23 mouse cellular contexts compared by ENCODE assay signal in genomic region chr4:130556992-130557391, GRCm38 (mm10). TPM values are rescaled to one million over a fixed set of nuclear protein-coding genes. Genes with fewer than 3 reads are reported as not detected.
DNase-seq lines count a peak whose midpoint lies in the region; ATAC-seq and TF ChIP-seq lines count a peak whose summit lies in the region.
"Had no signal": no experiment of that assay in that cellular context is flagged by ENCODE, and none has a peak within 500 bp of the region (broad histone marks: within the 10 kb centered on the region; RNA-seq: fewer than 3 reads in every experiment).

No protein-coding gene starts in this region.

- H3K36me3 ChIP-seq in hindbrain, embryonic 11.5 days (ENCODE audit: control insufficient read depth, insufficient read depth, low read length): no peaks in the 10 kb centered on the region
- H3K36me3 ChIP-seq in hindbrain, embryonic 13.5 days: peaks cover 8% of the 10 kb centered on the region
- H3K36me3 ChIP-seq in midbrain, embryonic 11.5 days (ENCODE audit: control insufficient read depth, insufficient read depth, low read length): no peaks in the 10 kb centered on the region
- H3K36me3 ChIP-seq in midbrain, embryonic 14.5 days (ENCODE audit: control insufficient read depth, insufficient read depth, low read length): no peaks in the 10 kb centered on the region
- H3K36me3 ChIP-seq: embryonic facial prominence, embryonic 15.5 days; G1E; heart, embryonic 13.5 days; hindbrain, embryonic 15.5 days had no signal

- no peaks in the 10 kb centered on the region for H3K9me3 ChIP-seq in hindbrain, embryonic 11.5 days (ENCODE audit: control insufficient read depth, low read length)
- H3K9me3 ChIP-seq in hindbrain, embryonic 13.5 days: no peaks in the 10 kb centered on the region
- no peaks in the 10 kb centered on the region for H3K9me3 ChIP-seq in midbrain, embryonic 11.5 days (ENCODE audit: control insufficient read depth, low read length)
- no peaks in the 10 kb centered on the region for H3K9me3 ChIP-seq in midbrain, embryonic 14.5 days (ENCODE audit: control insufficient read depth, low read length)
- H3K9me3 ChIP-seq: embryonic facial prominence, embryonic 15.5 days; forebrain, embryonic 10.5 days; G1E; heart, embryonic 13.5 days; hindbrain, embryonic 15.5 days had no signal

- no peak for TF ChIP-seq POLR2A in bone marrow, adult 2 months (IDR thresholded peaks at IDR 0.05; ENCODE audit: borderline replicate concordance, control insufficient read depth, low read depth, low read length)

- no peaks in the 10 kb centered on the region for H3K27me3 ChIP-seq in hindbrain, embryonic 11.5 days (ENCODE audit: control insufficient read depth, insufficient read depth, low read length)
- H3K27me3 ChIP-seq in hindbrain, embryonic 13.5 days: no peaks in the 10 kb centered on the region
- H3K27me3 ChIP-seq in midbrain, embryonic 11.5 days (ENCODE audit: control insufficient read depth, insufficient read depth, low read length): no peaks in the 10 kb centered on the region
- H3K27me3 ChIP-seq in midbrain, embryonic 14.5 days (ENCODE audit: control insufficient read depth, insufficient read depth, low read length): no peaks in the 10 kb centered on the region
- H3K27me3 ChIP-seq: embryonic facial prominence, embryonic 15.5 days; heart, embryonic 13.5 days; hindbrain, embryonic 15.5 days had no signal

- no peak for TF ChIP-seq CTCF in bone marrow, adult 2 months (IDR thresholded peaks at IDR 0.05; ENCODE audit: control insufficient read depth, insufficient read depth, low read length)

- H3K4me2 ChIP-seq in hindbrain, embryonic 11.5 days (replicated peaks; ENCODE audit: low read depth, low read length): no peak overlapping the region
- H3K4me2 ChIP-seq in hindbrain, embryonic 13.5 days: no peak overlapping the region
- no peak overlapping the region for H3K4me2 ChIP-seq in midbrain, embryonic 11.5 days
- H3K4me2 ChIP-seq in midbrain, embryonic 14.5 days (ENCODE audit: low read length): no peak overlapping the region
- H3K4me2 ChIP-seq: embryonic facial prominence, embryonic 15.5 days; heart, embryonic 13.5 days; hindbrain, embryonic 15.5 days had no signal

- peak overlapping the region; percentile 47 for H3K27ac ChIP-seq in hindbrain, embryonic 11.5 days (ENCODE audit: low read depth, low read length)
- no peak overlapping the region for H3K27ac ChIP-seq in hindbrain, embryonic 13.5 days
- H3K27ac ChIP-seq in midbrain, embryonic 11.5 days (ENCODE audit: low read depth, low read length): peak overlapping the region; percentile 62; the same call in 1 of the 2 replicates
- H3K27ac ChIP-seq in midbrain, embryonic 14.5 days (replicated peaks; ENCODE audit: low read depth, low read length): no peak overlapping the region
- peak overlapping the region; percentile 10; the same call in 1 of the 2 replicates for H3K27ac ChIP-seq in bone marrow, adult 2 months (ENCODE audit: control insufficient read depth, insufficient read depth, low read depth, low read length, poor library complexity)
- H3K27ac ChIP-seq: embryonic facial prominence, embryonic 15.5 days; heart, embryonic 13.5 days had no signal

- peaks cover 22% of the 10 kb centered on the region for H3K4me1 ChIP-seq in hindbrain, embryonic 11.5 days (replicated peaks; ENCODE audit: control insufficient read depth, insufficient read depth, low read length)
- peaks cover 89% of the 10 kb centered on the region for H3K4me1 ChIP-seq in hindbrain, embryonic 13.5 days (replicated peaks)
- H3K4me1 ChIP-seq in midbrain, embryonic 11.5 days (ENCODE audit: control insufficient read depth, insufficient read depth, low read length): peaks cover 23% of the 10 kb centered on the region
- peaks cover 46% of the 10 kb centered on the region for H3K4me1 ChIP-seq in midbrain, embryonic 14.5 days (ENCODE audit: control insufficient read depth, insufficient read depth, low read length)
- H3K4me1 ChIP-seq in bone marrow, adult 2 months (ENCODE audit: control insufficient read depth, insufficient read depth, low read length): no peaks in the 10 kb centered on the region; the same call in 1 of the 2 replicates

- peak; percentile 55 for DNase-seq in cerebellum, adult 11-12 months
- no peak for DNase-seq in cerebellum, adult 11 months
- no peak for DNase-seq in hindbrain, embryonic 11.5 days (ENCODE audit: low spot score)
- DNase-seq in midbrain, embryonic 11.5 days (ENCODE audit: low spot score, missing footprints): no peak
- DNase-seq in midbrain, embryonic 14.5 days: no peak
- no peak for DNase-seq in right cerebral cortex, adult 18-20 months
- DNase-seq: adrenal gland, adult 8-10 months; adrenal gland, postnatal 36 days; B cell, adult 2 months; cerebellum, adult 18-20 months; gastrocnemius, adult 2 months; gastrocnemius, postnatal 25 days; heart, adult 11 months; heart, postnatal 36 days had no signal

- H3K4me3 ChIP-seq in hindbrain, embryonic 11.5 days (ENCODE audit: low read depth, low read length): no peak overlapping the region
- no peak overlapping the region for H3K4me3 ChIP-seq in hindbrain, embryonic 13.5 days
- no peak overlapping the region for H3K4me3 ChIP-seq in midbrain, embryonic 11.5 days (ENCODE audit: low read depth, low read length)
- H3K4me3 ChIP-seq in midbrain, embryonic 14.5 days (replicated peaks; ENCODE audit: low read depth, low read length): no peak overlapping the region
- H3K4me3 ChIP-seq in bone marrow, adult 2 months (replicated peaks; ENCODE audit: control insufficient read depth, low read depth, low read length): no peak overlapping the region
- H3K4me3 ChIP-seq: embryonic facial prominence, embryonic 15.5 days; erythroblast, embryonic 14.5 days; forebrain, embryonic 10.5 days; gastrocnemius, adult 2 months; heart, embryonic 13.5 days; hindbrain, embryonic 15.5 days had no signal

- no peak for ATAC-seq in hindbrain, embryonic 11.5 days (ENCODE audit: low FRiP score)
- no peak for ATAC-seq in hindbrain, embryonic 13.5 days (ENCODE audit: low FRiP score)
- no peak for ATAC-seq in midbrain, embryonic 11.5 days (ENCODE audit: low FRiP score)
- ATAC-seq in midbrain, embryonic 14.5 days (ENCODE audit: low FRiP score, low TSS enrichment): no peak
- ATAC-seq: CD4-positive, CD25-positive, alpha-beta regulatory T cell, adult 4 months had no signal

- WGBS in hindbrain, embryonic 11.5 days: 33% methylated on average over 1 of the region's 1 CpGs
- WGBS in hindbrain, embryonic 13.5 days: 40% methylated on average over 1 of the region's 1 CpGs
- 67% methylated on average over 1 of the region's 1 CpGs for WGBS in midbrain, embryonic 11.5 days
- WGBS in midbrain, embryonic 14.5 days: 64% methylated on average over 1 of the region's 1 CpGs
- 56% methylated on average over 1 of the region's 1 CpGs for WGBS in bone marrow, adult 2 months

- H3K9ac ChIP-seq in hindbrain, embryonic 11.5 days (ENCODE audit: low read depth, low read length): no peak overlapping the region
- no peak overlapping the region for H3K9ac ChIP-seq in hindbrain, embryonic 13.5 days
- H3K9ac ChIP-seq in midbrain, embryonic 11.5 days (ENCODE audit: low read length): no peak overlapping the region
- no peak overlapping the region for H3K9ac ChIP-seq in midbrain, embryonic 14.5 days (replicated peaks; ENCODE audit: low read length)
- H3K9ac ChIP-seq: embryonic facial prominence, embryonic 15.5 days; heart, embryonic 13.5 days; hindbrain, embryonic 15.5 days had no signal

RNA-seq across cellular contexts. Expression of gene Nkain1, which starts 17.0 kb away (rescaled TPM):
- polyA plus RNA-seq in hindbrain, embryonic 11.5 days (2014; fragmentation: Nextera tagmentation; extraction: Ambion mirVana): 21.6 and 27.4 TPM in 2 replicates
- 9.5 and 10.2 TPM in 2 replicates for polyA plus RNA-seq in hindbrain, embryonic 13.5 days (2015; fragmentation: Nextera tagmentation; extraction: Ambion mirVana)
- 18.7 and 21.4 TPM in 2 replicates for polyA plus RNA-seq in midbrain, embryonic 11.5 days (2014; fragmentation: Nextera tagmentation; extraction: Ambion mirVana)
- 25.7 and 76.6 TPM in 2 replicates for polyA plus RNA-seq in midbrain, embryonic 14.5 days (2014; fragmentation: Nextera tagmentation; extraction: Ambion mirVana)
- polyA plus RNA-seq in bone marrow, adult 2 months (2011; ENCODE audit: insufficient read depth, insufficient read length, low replicate concordance, missing spikeins): 5.0 TPM in 1 of 2 replicates, not detected in the other
- polyA plus RNA-seq: CD4-positive, CD25-positive, alpha-beta regulatory T cell, adult 4 months; erythroblast, embryonic 14.5 days; G1E had no signal

Comparison
In these comparisons a context has a peak if more than half of its experiments do, and no peak if none do; other contexts are left out.
1. H3K27ac ChIP-seq: peak in hindbrain, embryonic 11.5 days (single experiment), midbrain, embryonic 11.5 days (single experiment) and bone marrow, adult 2 months (single experiment); none in hindbrain, embryonic 13.5 days (single experiment) and midbrain, embryonic 14.5 days (single experiment).